Mouse (Mus musculus): ENCODE results near the gene Gna15. TPM values are rescaled to one million over a fixed set of nuclear protein-coding genes. Genes with fewer than 3 reads are reported as not detected.

Gene Gna15
- polyA plus RNA-seq, 1 experiment from 2014 or later: 4.4 TPM

- Histone ChIP-seq H3K27me3 (ENCODE audit: insufficient read depth, low read length) (no peaks in the 10 kb centered on the region), H3K4me3 (ENCODE audit: low read depth, low read length) (peak overlapping the region; percentile 74), H3K9me3 (ENCODE audit: low read length) (no peaks in the 10 kb centered on the region), H3K27ac (ENCODE audit: low read depth) (peak overlapping the region; percentile 80), H3K9ac (replicated peaks) (peak overlapping the region; percentile 71), H3K4me2 (ENCODE audit: low read depth, low read length) (peak overlapping the region; percentile 74), H3K36me3 (replicated peaks; ENCODE audit: insufficient read depth, low read length) (no peaks in the 10 kb centered on the region), H3K4me1 (ENCODE audit: insufficient read depth) (peaks cover 29% of the 10 kb centered on the region)
- TF ChIP-seq CTCF (IDR thresholded peaks at IDR 0.05; ENCODE audit: low read depth): no peak
- TF ChIP-seq EP300 (IDR thresholded peaks at IDR 0.05; ENCODE audit: low read depth): 0 out of 2 replicates have a peak, but pooled peaks have one; percentile 26
- ATAC-seq: no peak
- WGBS (ENCODE audit: insufficient replicate concordance): 37% methylated on average over 23 of the region's 23 CpGs
- DNase-seq: peak; percentile 66
These were observed 24.6 kb downstream of the Gna15 start for GRCm38 (mm10) chr10:81499250-81499901.

- H3K9ac ChIP-seq (replicated peaks): peak overlapping the region; percentile 71
- TF ChIP-seq EP300 (IDR thresholded peaks at IDR 0.05; ENCODE audit: low read depth) (no peak), CTCF (IDR thresholded peaks at IDR 0.05; ENCODE audit: low read depth) (peak; percentile 37; the same call in 1 of the 2 replicates)
- no peaks in the 10 kb centered on the region for H3K27me3 ChIP-seq (ENCODE audit: insufficient read depth, low read length)
- ATAC-seq (no peak), DNase-seq (no peak)
- peak overlapping the region; percentile 74 for H3K4me3 ChIP-seq (ENCODE audit: low read depth, low read length)
- no peaks in the 10 kb centered on the region for H3K36me3 ChIP-seq (replicated peaks; ENCODE audit: insufficient read depth, low read length)
- peaks cover 32% of the 10 kb centered on the region for H3K4me1 ChIP-seq (ENCODE audit: insufficient read depth)
- no peaks in the 10 kb centered on the region for H3K9me3 ChIP-seq (ENCODE audit: low read length)
- H3K27ac ChIP-seq (ENCODE audit: low read depth): peak overlapping the region; percentile 80
- 54% methylated on average over 38 of the region's 38 CpGs for WGBS (ENCODE audit: insufficient replicate concordance)
- H3K4me2 ChIP-seq (ENCODE audit: low read depth, low read length): peak overlapping the region; percentile 74
These were observed 25.4 kb downstream of the Gna15 start for GRCm38 (mm10) chr10:81498316-81499249.

- Histone ChIP-seq H3K27ac (ENCODE audit: low read depth) (peak overlapping the region; percentile 80), H3K27me3 (ENCODE audit: insufficient read depth, low read length) (no peaks in the 10 kb centered on the region), H3K36me3 (replicated peaks; ENCODE audit: insufficient read depth, low read length) (peaks cover 6% of the 10 kb centered on the region), H3K4me2 (ENCODE audit: low read depth, low read length) (peak overlapping the region; percentile 74), H3K9ac (replicated peaks) (peak overlapping the region; percentile 71), H3K4me1 (ENCODE audit: insufficient read depth) (peaks cover 28% of the 10 kb centered on the region), H3K9me3 (ENCODE audit: low read length) (no peaks in the 10 kb centered on the region), H3K4me3 (ENCODE audit: low read depth, low read length) (peak overlapping the region; percentile 74)
- 35% methylated on average over 17 of the region's 17 CpGs for WGBS (ENCODE audit: insufficient replicate concordance)
- TF ChIP-seq EP300 (IDR thresholded peaks at IDR 0.05; ENCODE audit: low read depth) (peak; percentile 50; the same call in 1 of the 2 replicates), CTCF (IDR thresholded peaks at IDR 0.05; ENCODE audit: low read depth) (0 out of 2 replicates have a peak, but pooled peaks have one; percentile 2)
- DNase-seq (peak; percentile 62), ATAC-seq (no peak)
These were observed 26.4 kb downstream of the Gna15 start for GRCm38 (mm10) chr10:81497401-81498270.

GRCm38 (mm10) chr10:81496969-81497368, 27.1 kb downstream of the Gna15 start:
- Histone ChIP-seq H3K36me3 (replicated peaks; ENCODE audit: insufficient read depth, low read length) (peaks cover 13% of the 10 kb centered on the region), H3K4me3 (ENCODE audit: low read depth, low read length) (peak overlapping the region; percentile 74), H3K4me2 (ENCODE audit: low read depth, low read length) (peak overlapping the region; percentile 74), H3K9ac (replicated peaks) (peak overlapping the region; percentile 71), H3K4me1 (ENCODE audit: insufficient read depth) (peaks cover 25% of the 10 kb centered on the region), H3K27ac (ENCODE audit: low read depth) (peak overlapping the region; percentile 80), H3K27me3 (ENCODE audit: insufficient read depth, low read length) (no peaks in the 10 kb centered on the region), H3K9me3 (ENCODE audit: low read length) (no peaks in the 10 kb centered on the region)
- ATAC-seq: no peak
- 19% methylated on average over 4 of the region's 4 CpGs for WGBS (ENCODE audit: insufficient replicate concordance)
- TF ChIP-seq EP300 (IDR thresholded peaks at IDR 0.05; ENCODE audit: low read depth) (no peak), CTCF (IDR thresholded peaks at IDR 0.05; ENCODE audit: low read depth) (no peak)
- DNase-seq: no peak

GRCm38 (mm10) chr10:81496264-81496901, 27.6 kb downstream of the Gna15 start, which contains the start of gene Ncln:
Gene Ncln (minus strand): TSS chr10:81496392.
- Histone ChIP-seq H3K9me3 (ENCODE audit: low read length) (no peaks in the 10 kb centered on the region), H3K27ac (ENCODE audit: low read depth) (peak within 1 kb of the TSS; percentile 80), H3K36me3 (replicated peaks; ENCODE audit: insufficient read depth, low read length) (peaks cover 18% of the 10 kb centered on the region), H3K4me3 (ENCODE audit: low read depth, low read length) (peak within 1 kb of the TSS; percentile 74), H3K27me3 (ENCODE audit: insufficient read depth, low read length) (no peaks in the 10 kb centered on the region), H3K4me2 (ENCODE audit: low read depth, low read length) (peak within 1 kb of the TSS; percentile 99), H3K4me1 (ENCODE audit: insufficient read depth) (peaks cover 25% of the 10 kb centered on the region), H3K9ac (replicated peaks) (peak within 1 kb of the TSS; percentile 89)
- peak; percentile 94 for ATAC-seq
- TF ChIP-seq EP300 (IDR thresholded peaks at IDR 0.05; ENCODE audit: low read depth): no peak
- TF ChIP-seq CTCF (IDR thresholded peaks at IDR 0.05; ENCODE audit: low read depth): no peak
- DNase-seq: peak; percentile 99
- WGBS (ENCODE audit: insufficient replicate concordance): under 1% methylated on average over 45 of the region's 45 CpGs

All from liver, postnatal 0 days (tissue).